Mouse (Mus musculus): ENCODE measurements around the gene Sh3bp5.
"Not testable (repeated sequence)": the region's sequence is repeated elsewhere in the genome, so short reads cannot be mapped to it uniquely, and the experiment has no call there.

Gene Sh3bp5

GRCm38 (mm10) chr14:31435930-31436693 is at the start of gene Sh3bp5:
Gene Sh3bp5 (minus strand): TSS chr14:31436078.
- DNase-seq (ENCODE audit: extremely low spot score, low read depth, low spot score), result peak; percentile 66

- no peak for DNase-seq (ENCODE audit: extremely low spot score, low read depth, low spot score)
Observed at GRCm38 (mm10) chr14:31482417-31482816, 46.5 kb upstream of the Sh3bp5 start.

- DNase-seq (ENCODE audit: extremely low spot score, low read depth, low spot score), result no peak
Observed at GRCm38 (mm10) chr14:31473297-31473696, 37.4 kb upstream of the Sh3bp5 start.

- peak; percentile 70 for DNase-seq (ENCODE audit: extremely low spot score, low read depth, low spot score)
Observed at GRCm38 (mm10) chr14:31472451-31473061, 36.7 kb upstream of the Sh3bp5 start.

GRCm38 (mm10) chr14:31469711-31470110 is 33.8 kb upstream of the Sh3bp5 start:
- DNase-seq (ENCODE audit: extremely low spot score, low read depth, low spot score), result no peak

GRCm38 (mm10) chr14:31464176-31464575 is 28.3 kb upstream of the Sh3bp5 start:
- DNase-seq (ENCODE audit: extremely low spot score, low read depth, low spot score), result no peak

- DNase-seq (ENCODE audit: extremely low spot score, low read depth, low spot score), result no peak
Observed at GRCm38 (mm10) chr14:31462886-31463285, 27.0 kb upstream of the Sh3bp5 start.

- DNase-seq (ENCODE audit: extremely low spot score, low read depth, low spot score), result not testable (repeated sequence)
Observed at GRCm38 (mm10) chr14:31462226-31462625, 26.3 kb upstream of the Sh3bp5 start.

- peak; percentile 28 for DNase-seq (ENCODE audit: extremely low spot score, low read depth, low spot score)
Observed at GRCm38 (mm10) chr14:31458006-31458405, 22.1 kb upstream of the Sh3bp5 start.

- no peak for DNase-seq (ENCODE audit: extremely low spot score, low read depth, low spot score)
Observed at GRCm38 (mm10) chr14:31456064-31456721, 20.3 kb upstream of the Sh3bp5 start.

- no peak for DNase-seq (ENCODE audit: extremely low spot score, low read depth, low spot score)
Observed at GRCm38 (mm10) chr14:31454849-31455566, 19.1 kb upstream of the Sh3bp5 start.

- DNase-seq (ENCODE audit: extremely low spot score, low read depth, low spot score), result not testable (repeated sequence)
Observed at GRCm38 (mm10) chr14:31453946-31454345, 18.1 kb upstream of the Sh3bp5 start.

- DNase-seq (ENCODE audit: extremely low spot score, low read depth, low spot score), result no peak
Observed at GRCm38 (mm10) chr14:31448994-31449393, 13.1 kb upstream of the Sh3bp5 start.

- DNase-seq (ENCODE audit: extremely low spot score, low read depth, low spot score), result no peak
Observed at GRCm38 (mm10) chr14:31443616-31444015, 7.7 kb upstream of the Sh3bp5 start.

GRCm38 (mm10) chr14:31440725-31441124 is 4.8 kb upstream of the Sh3bp5 start:
- DNase-seq (ENCODE audit: extremely low spot score, low read depth, low spot score), result no peak

- no peak for DNase-seq (ENCODE audit: extremely low spot score, low read depth, low spot score)
Observed at GRCm38 (mm10) chr14:31440230-31440629, 4.4 kb upstream of the Sh3bp5 start.

- no peak for DNase-seq (ENCODE audit: extremely low spot score, low read depth, low spot score)
Observed at GRCm38 (mm10) chr14:31439279-31439678, 3.4 kb upstream of the Sh3bp5 start.

- no peak for DNase-seq (ENCODE audit: extremely low spot score, low read depth, low spot score)
Observed at GRCm38 (mm10) chr14:31437826-31438529, 2.1 kb upstream of the Sh3bp5 start.

GRCm38 (mm10) chr14:31435018-31435915 is 611 bp downstream of the Sh3bp5 start:
- DNase-seq (ENCODE audit: extremely low spot score, low read depth, low spot score), result peak; percentile 56

- peak; percentile 26 for DNase-seq (ENCODE audit: extremely low spot score, low read depth, low spot score)
Observed at GRCm38 (mm10) chr14:31434426-31434825, 1.5 kb downstream of the Sh3bp5 start.
